Mouse (Mus musculus) thymus, adult 18-20 months (tissue): ENCODE results near the gene Gm45753.
"Not testable (repeated sequence)": the region's sequence is repeated elsewhere in the genome, so short reads cannot be mapped to it uniquely, and the experiment has no call there.

Experiments used
- DNase-seq, 2 experiments: peaks; one replicate each; pipeline ENCODE4 v3.0.0; 2022; ENCODE audit warnings: mixed read lengths in 2 of 2

Gene Gm45753

GRCm38 (mm10) chr8:45308366-45308765 is at the start of gene Gm45753:
Gene Gm45753 (minus strand): TSS chr8:45308466.
- no peak for DNase-seq

GRCm38 (mm10) chr8:45355809-45356208 is 47.5 kb upstream of the Gm45753 start:
- no peak for DNase-seq

- DNase-seq, result no peak
These were observed 36.8 kb upstream of the Gm45753 start for GRCm38 (mm10) chr8:45345031-45345430.

GRCm38 (mm10) chr8:45344298-45344697 is 36.0 kb upstream of the Gm45753 start:
- DNase-seq, result no peak

- no peak for DNase-seq
These were observed 33.7 kb upstream of the Gm45753 start for GRCm38 (mm10) chr8:45341630-45342628.

- peak in 1 of 2 experiments; percentile 7 for DNase-seq
These were observed 25.2 kb upstream of the Gm45753 start for GRCm38 (mm10) chr8:45333493-45333892.

- peak; percentile 32 to 53 for DNase-seq
These were observed 24.6 kb upstream of the Gm45753 start, which contains the start of gene Cyp4v3 for GRCm38 (mm10) chr8:45332685-45333409. Gene Cyp4v3 (minus strand): TSS chr8:45333216.

- no peak for DNase-seq
These were observed 22.6 kb upstream of the Gm45753 start for GRCm38 (mm10) chr8:45330856-45331255.

- DNase-seq, result no peak
These were observed 21.1 kb upstream of the Gm45753 start for GRCm38 (mm10) chr8:45329206-45329980.

- DNase-seq, result not testable (repeated sequence)
These were observed 18.8 kb upstream of the Gm45753 start for GRCm38 (mm10) chr8:45327076-45327475.

GRCm38 (mm10) chr8:45324151-45324550 is 15.9 kb upstream of the Gm45753 start:
- no peak for DNase-seq

- DNase-seq, result no peak
These were observed 13.1 kb upstream of the Gm45753 start for GRCm38 (mm10) chr8:45321365-45321764.

GRCm38 (mm10) chr8:45320930-45321329 is 12.7 kb upstream of the Gm45753 start:
- no peak for DNase-seq

GRCm38 (mm10) chr8:45310967-45311366 is 2.7 kb upstream of the Gm45753 start:
- no peak for DNase-seq

- DNase-seq, result no peak
These were observed 2.8 kb downstream of the Gm45753 start for GRCm38 (mm10) chr8:45305479-45305878.

GRCm38 (mm10) chr8:45304354-45304753 is 3.9 kb downstream of the Gm45753 start:
- DNase-seq, result no peak

GRCm38 (mm10) chr8:45302390-45302789 is 5.9 kb downstream of the Gm45753 start:
- no peak for DNase-seq

- no peak for DNase-seq
These were observed 13.0 kb downstream of the Gm45753 start for GRCm38 (mm10) chr8:45295276-45295675.

GRCm38 (mm10) chr8:45294687-45295086 is 13.6 kb downstream of the Gm45753 start, which contains the start of gene Klkb1:
Gene Klkb1 (minus strand): TSS chr8:45294859.
- no peak for DNase-seq

- DNase-seq, result no peak
These were observed 16.5 kb downstream of the Gm45753 start for GRCm38 (mm10) chr8:45291790-45292189.

- DNase-seq, result no peak
These were observed 26.6 kb downstream of the Gm45753 start for GRCm38 (mm10) chr8:45281630-45282029.

GRCm38 (mm10) chr8:45277453-45277852 is 30.8 kb downstream of the Gm45753 start:
- DNase-seq, result no peak

GRCm38 (mm10) chr8:45274317-45274716 is 33.9 kb downstream of the Gm45753 start:
- no peak for DNase-seq
